Mouse (Mus musculus) limb, embryonic 10.5 days (tissue): Measurements from ENCODE around the gene Phc2. TPM values are rescaled to one million over a fixed set of nuclear protein-coding genes. Genes with fewer than 3 reads are reported as not detected.

Experiments
- DNase-seq: peaks from one replicate; pipeline ENCODE4 v3.0.0-alpha.2; 2017; ENCODE audit warnings: low spot score
- H3K27ac ChIP-seq: fragments of 300-500 bp; sonication (generic); 2 replicates; pipeline ENCODE4 v1.5.1; 2016; ENCODE audit warnings: mild to moderate bottlenecking
- H3K27me3 ChIP-seq: fragments of 300-500 bp; sonication (generic); 2 replicates; pipeline ENCODE4 v1.6.1; 2016; ENCODE audit warnings: low read depth, mild to moderate bottlenecking; ENCODE audit not compliant: poor library complexity, severe bottlenecking
- H3K36me3 ChIP-seq: fragments of 300-500 bp; sonication (generic); 2 replicates; pipeline ENCODE4 v1.6.1; 2016; ENCODE audit warnings: mild to moderate bottlenecking, moderate library complexity
- H3K4me1 ChIP-seq: fragments of 300-500 bp; sonication (generic); 2 replicates; pipeline ENCODE4 v1.6.1; 2016
- H3K4me3 ChIP-seq: fragments of 300-500 bp; sonication (generic); 2 replicates; pipeline ENCODE4 v1.5.1; 2016; ENCODE audit warnings: mild to moderate bottlenecking, moderate library complexity
- H3K9me3 ChIP-seq: fragments of 300-500 bp; sonication (generic); replicated peaks from 2 replicates; pipeline ENCODE4 v1.6.1; 2016; ENCODE audit warnings: mild to moderate bottlenecking
- WGBS: fragments of 180-500 bp; shearing (Covaris S2); methylation state at CpG from one replicate; pipeline ENCODE4 v1.1.7; 2016; 5-methylcytosine and 5-hydroxymethylcytosine counted together
- polyA plus RNA-seq: library from polyadenylated mRNA; unstranded; fragments of >200 nt; fragmentation: Nextera tagmentation; extraction: Ambion mirVana; gene quantifications from 2 replicates; pipeline ENCODE4 v1.2.1, GENCODE M21; 2016

Phc2 gene
- polyA plus RNA-seq, 1 experiment from 2014 or later, result 71.1 TPM

- H3K36me3 ChIP-seq, result peaks cover 19% of the 10 kb centered on the region; the same call in 1 of the 2 replicates
- H3K27ac ChIP-seq, result 0 out of 2 replicates have a peak overlapping the region, but pooled peaks have one; percentile 4
- no peaks in the 10 kb centered on the region for H3K9me3 ChIP-seq
- H3K4me1 ChIP-seq, result peaks cover 32% of the 10 kb centered on the region
- no peak for DNase-seq
- H3K4me3 ChIP-seq, result no peak overlapping the region
- 93% methylated on average over 15 of the region's 15 CpGs for WGBS
- no peaks in the 10 kb centered on the region for H3K27me3 ChIP-seq
Measured at GRCm38 (mm10) chr4:128705138-128705720, 50.7 kb downstream of the Phc2 start.

GRCm38 (mm10) chr4:128706626-128707025 is 52.1 kb downstream of the Phc2 start:
- Histone ChIP-seq H3K9me3 (no peaks in the 10 kb centered on the region), H3K36me3 (peaks cover 19% of the 10 kb centered on the region; the same call in 1 of the 2 replicates), H3K4me3 (0 out of 2 replicates have a peak overlapping the region, but pooled peaks have one; percentile 13), H3K27ac (0 out of 2 replicates have a peak overlapping the region, but pooled peaks have one; percentile 16), H3K4me1 (peaks cover 32% of the 10 kb centered on the region), H3K27me3 (no peaks in the 10 kb centered on the region)
- WGBS, result 17% methylated on average over 9 of the region's 9 CpGs
- DNase-seq, result peak; percentile 63

GRCm38 (mm10) chr4:128707384-128707783 is 52.9 kb downstream of the Phc2 start:
- Histone ChIP-seq H3K36me3 (peaks cover 19% of the 10 kb centered on the region; the same call in 1 of the 2 replicates), H3K4me1 (peaks cover 39% of the 10 kb centered on the region)

GRCm38 (mm10) chr4:128709061-128709780 is 54.7 kb downstream of the Phc2 start:
- H3K4me1 ChIP-seq, result peaks cover 41% of the 10 kb centered on the region

More at GRCm38 (mm10) chr4:128707384-128707783, 52.9 kb downstream of the Phc2 start:
- whole genome bisulfite sequencing, result 64% methylated on average over 4 of the region's 4 CpGs
- Histone ChIP-seq H3K27me3 (no peaks in the 10 kb centered on the region), H3K9me3 (no peaks in the 10 kb centered on the region), H3K4me3 (no peak overlapping the region), H3K27ac (no peak overlapping the region)
- no peak for DNase-seq

GRCm38 (mm10) chr4:128709781-128710166 is 55.3 kb downstream of the Phc2 start:
- DNase-seq, result no peak
- no peaks in the 10 kb centered on the region for H3K27me3 ChIP-seq
- H3K27ac ChIP-seq, result no peak overlapping the region; the same call in 1 of the 2 replicates
- H3K9me3 ChIP-seq, result no peaks in the 10 kb centered on the region
- H3K4me3 ChIP-seq, result no peak overlapping the region
- peaks cover 19% of the 10 kb centered on the region; the same call in 1 of the 2 replicates for H3K36me3 ChIP-seq
- peaks cover 47% of the 10 kb centered on the region for H3K4me1 ChIP-seq
- WGBS, result 92% methylated on average over 12 of the region's 12 CpGs

More at GRCm38 (mm10) chr4:128709061-128709780, 54.7 kb downstream of the Phc2 start:
- no peak for DNase-seq
- Histone ChIP-seq H3K36me3 (peaks cover 19% of the 10 kb centered on the region; the same call in 1 of the 2 replicates), H3K27me3 (no peaks in the 10 kb centered on the region), H3K27ac (no peak overlapping the region), H3K9me3 (no peaks in the 10 kb centered on the region), H3K4me3 (no peak overlapping the region)
- 88% methylated on average over 15 of the region's 15 CpGs for WGBS

- Histone ChIP-seq H3K27me3 (no peaks in the 10 kb centered on the region), H3K27ac (no peak overlapping the region; the same call in 1 of the 2 replicates), H3K36me3 (peaks cover 19% of the 10 kb centered on the region; the same call in 1 of the 2 replicates), H3K4me3 (no peak overlapping the region), H3K4me1 (peaks cover 52% of the 10 kb centered on the region), H3K9me3 (no peaks in the 10 kb centered on the region)
- WGBS, result 90% methylated on average over 6 of the region's 6 CpGs
- no peak for DNase-seq
Measured at GRCm38 (mm10) chr4:128710286-128710685, 55.8 kb downstream of the Phc2 start.

GRCm38 (mm10) chr4:128710800-128711199 is 56.3 kb downstream of the Phc2 start:
- WGBS, result 80% methylated on average over 9 of the region's 9 CpGs
- no peak overlapping the region for H3K4me3 ChIP-seq
- peaks cover 19% of the 10 kb centered on the region; the same call in 1 of the 2 replicates for H3K36me3 ChIP-seq
- no peaks in the 10 kb centered on the region for H3K9me3 ChIP-seq
- H3K27me3 ChIP-seq, result no peaks in the 10 kb centered on the region
- peak overlapping the region; percentile 70 for H3K27ac ChIP-seq
- no peak for DNase-seq
- peaks cover 57% of the 10 kb centered on the region for H3K4me1 ChIP-seq

GRCm38 (mm10) chr4:128711455-128712135 is 57.1 kb downstream of the Phc2 start:
- H3K36me3 ChIP-seq, result peaks cover 19% of the 10 kb centered on the region; the same call in 1 of the 2 replicates
- H3K4me1 ChIP-seq, result peaks cover 60% of the 10 kb centered on the region
- no peaks in the 10 kb centered on the region for H3K27me3 ChIP-seq
- peak overlapping the region; percentile 35 for H3K4me3 ChIP-seq
- DNase-seq, result peak; percentile 96
- no peaks in the 10 kb centered on the region for H3K9me3 ChIP-seq
- peak overlapping the region; percentile 70 for H3K27ac ChIP-seq
- whole genome bisulfite sequencing, result 16% methylated on average over 24 of the region's 24 CpGs

GRCm38 (mm10) chr4:128712136-128712655 is 57.7 kb downstream of the Phc2 start:
- Histone ChIP-seq H3K36me3 (peaks cover 19% of the 10 kb centered on the region; the same call in 1 of the 2 replicates), H3K27me3 (no peaks in the 10 kb centered on the region), H3K27ac (peak overlapping the region; percentile 70), H3K4me3 (no peak overlapping the region), H3K9me3 (no peaks in the 10 kb centered on the region), H3K4me1 (peaks cover 60% of the 10 kb centered on the region)
- no peak for DNase-seq
- WGBS, result 68% methylated on average over 13 of the region's 13 CpGs

- H3K9me3 ChIP-seq, result no peaks in the 10 kb centered on the region
- no peak overlapping the region for H3K27ac ChIP-seq
- 89% methylated on average over 6 of the region's 6 CpGs for WGBS
- peaks cover 21% of the 10 kb centered on the region; the same call in 1 of the 2 replicates for H3K36me3 ChIP-seq
- H3K4me3 ChIP-seq, result no peak overlapping the region
- peaks cover 67% of the 10 kb centered on the region for H3K4me1 ChIP-seq
- H3K27me3 ChIP-seq, result 0 out of 2 replicates have a peak, but pooled peaks cover 2% of the 10 kb centered on the region
- DNase-seq, result no peak
Measured at GRCm38 (mm10) chr4:128712941-128713340, 58.4 kb downstream of the Phc2 start.

GRCm38 (mm10) chr4:128715241-128716204 is 61.0 kb downstream of the Phc2 start:
- Histone ChIP-seq H3K4me3 (peak overlapping the region; percentile 32), H3K9me3 (no peaks in the 10 kb centered on the region), H3K36me3 (0 out of 2 replicates have a peak, but pooled peaks cover 6% of the 10 kb centered on the region), H3K4me1 (peaks cover 83% of the 10 kb centered on the region), H3K27me3 (0 out of 2 replicates have a peak, but pooled peaks cover 6% of the 10 kb centered on the region), H3K27ac (peak overlapping the region; percentile 88)
- 11% methylated on average over 14 of the region's 14 CpGs for WGBS
- peak; percentile 91 for DNase-seq
